Mouse (Mus musculus) erythroblast, embryonic 14.5 days (primary cell): Measurements from ENCODE around the gene Churc1. TPM values are rescaled to one million over a fixed set of nuclear protein-coding genes. Genes with fewer than 3 reads are reported as not detected.
"Not testable (repeated sequence)": the region's sequence is repeated elsewhere in the genome, so short reads cannot be mapped to it uniquely, and the experiment has no call there.

Source experiments
- H3K27me3 ChIP-seq: 2 replicates; pipeline ENCODE4 v1.6.1; 2012; ENCODE audit warnings: inconsistent platforms; ENCODE audit not compliant: control insufficient read depth
- H3K36me3 ChIP-seq: 2 replicates; pipeline ENCODE4 v1.6.1; 2012; ENCODE audit warnings: mild to moderate bottlenecking, inconsistent platforms; ENCODE audit not compliant: control insufficient read depth
- H3K4me1 ChIP-seq: 2 replicates; pipeline ENCODE4 v1.6.1; 2012; ENCODE audit warnings: inconsistent platforms; ENCODE audit not compliant: control insufficient read depth
- H3K4me3 ChIP-seq: replicated peaks from 2 replicates; pipeline ENCODE3; 2012; ENCODE audit warnings: moderate library complexity, mild to moderate bottlenecking, inconsistent platforms
- H3K9me3 ChIP-seq: 2 replicates; pipeline ENCODE4 v1.6.1; 2012; ENCODE audit warnings: low read length, inconsistent platforms, mixed read lengths; ENCODE audit not compliant: control insufficient read depth
- GATA1 ChIP-seq: IDR thresholded peaks from 2 replicates; pipeline ENCODE4 v1.6.1; 2012; ENCODE audit warnings: low read length, inconsistent platforms, mixed read lengths
- TAL1 ChIP-seq: IDR thresholded peaks from 3 replicates; pipeline ENCODE4 v1.6.1; 2012; ENCODE audit warnings: low read length, inconsistent platforms, mixed read lengths
- polyA plus RNA-seq: library from polyadenylated mRNA; stranded (reverse); fragments of >175 nt; gene quantifications from 2 replicates; pipeline ENCODE4 v1.2.3, GENCODE M21; 2012

Gene Churc1
- polyA plus RNA-seq, 1 experiment: 0.94 TPM

DNA sequence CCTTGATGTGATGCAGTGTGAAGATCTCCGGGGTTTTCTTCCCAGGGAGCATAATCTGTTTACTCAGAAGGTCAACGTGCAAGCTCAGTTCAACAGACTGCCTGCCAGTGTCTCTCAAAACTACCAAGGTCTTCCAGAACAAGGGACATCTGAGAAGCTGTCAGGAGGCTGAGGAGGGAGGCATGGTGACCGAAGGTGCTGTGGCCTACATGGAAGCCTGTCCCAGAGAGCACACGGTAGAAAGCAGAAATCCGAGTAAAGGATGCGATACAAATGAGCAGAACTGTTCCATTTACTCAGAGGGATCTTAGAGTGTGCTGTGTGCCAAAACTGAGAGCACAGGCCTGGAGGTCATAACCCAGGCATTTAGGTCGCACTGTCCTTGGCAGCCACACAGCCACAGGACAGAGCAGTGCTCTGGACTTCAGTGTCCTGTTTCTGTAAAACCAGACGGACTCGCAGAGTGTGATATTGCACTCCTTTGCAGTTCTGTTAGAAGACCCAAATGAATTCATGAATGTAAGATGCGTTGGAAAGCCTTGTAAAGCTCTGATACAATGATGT lies 18.8 kb downstream of the Churc1 start:
- Histone ChIP-seq H3K9me3 (no peaks in the 10 kb centered on the region), H3K4me3 (no peak overlapping the region), H3K27me3 (no peaks in the 10 kb centered on the region), H3K4me1 (no peaks in the 10 kb centered on the region), H3K36me3 (peaks cover 18% of the 10 kb centered on the region)
- TF ChIP-seq GATA1: no peak

DNA sequence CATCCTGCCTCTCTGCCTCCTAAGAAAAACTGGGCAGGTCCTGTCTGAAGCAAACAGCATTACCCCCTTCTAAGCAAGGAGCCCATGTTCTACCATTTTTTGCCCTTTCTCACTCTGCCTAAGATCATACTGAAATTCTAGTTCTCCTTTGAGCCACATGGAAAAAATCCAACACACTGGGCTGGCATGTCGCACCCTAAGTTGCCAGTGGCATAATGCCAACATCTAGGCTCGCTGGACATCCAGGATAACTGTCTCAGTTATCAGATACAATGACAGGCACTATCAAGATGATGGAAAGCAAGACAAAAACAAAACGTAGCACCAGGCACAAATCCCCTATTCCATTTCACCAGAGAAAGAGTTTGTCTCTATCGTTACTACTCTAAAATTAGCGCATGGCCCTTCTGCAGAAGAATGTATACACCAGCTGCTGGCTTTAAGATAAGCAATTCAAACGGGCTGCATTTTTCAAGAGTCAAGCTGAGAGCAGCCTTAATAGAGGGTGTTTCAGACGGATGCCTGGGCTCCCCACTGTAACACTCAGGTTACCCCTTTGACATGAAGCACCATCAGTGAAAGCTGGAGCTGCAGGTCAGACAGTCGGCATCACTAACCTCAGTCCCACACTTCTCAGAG lies 25.2 kb downstream of the Churc1 start:
- no peak overlapping the region for H3K4me3 ChIP-seq
- no peak for TF ChIP-seq GATA1
- H3K9me3 ChIP-seq: no peaks in the 10 kb centered on the region
- H3K36me3 ChIP-seq: no peaks in the 10 kb centered on the region
- H3K4me1 ChIP-seq: no peaks in the 10 kb centered on the region
- peaks cover 22% of the 10 kb centered on the region for H3K27me3 ChIP-seq

DNA sequence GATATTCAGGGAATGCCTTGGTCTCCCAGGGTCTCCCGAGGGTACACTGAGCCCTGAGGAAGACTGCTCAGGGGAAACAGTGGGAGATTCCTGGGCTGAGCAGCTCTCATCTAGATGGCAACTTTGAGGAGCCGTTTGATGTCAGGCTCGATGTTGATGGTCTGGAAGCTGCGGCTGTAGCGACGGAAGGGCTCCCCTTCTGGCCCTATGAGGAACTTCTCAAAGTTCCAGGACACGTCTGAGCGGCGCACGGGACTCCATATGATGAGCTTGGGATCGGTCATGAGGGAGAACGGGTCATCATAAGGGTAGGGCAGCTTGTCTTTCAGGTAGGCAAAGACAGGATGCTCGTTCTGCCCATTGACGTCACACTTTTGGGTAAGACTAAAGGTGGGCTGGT lies 27.2 kb downstream of the Churc1 start:
- not testable (repeated sequence) for H3K4me3 ChIP-seq, H3K36me3 ChIP-seq, H3K9me3 ChIP-seq, H3K4me1 ChIP-seq
- H3K27me3 ChIP-seq: peaks cover 25% of the 10 kb centered on the region

- no peak for TF ChIP-seq TAL1
- no peak for TF ChIP-seq GATA1
- H3K4me1 ChIP-seq: no peaks in the 10 kb centered on the region
- H3K27me3 ChIP-seq: peaks cover 47% of the 10 kb centered on the region
- no peak within 1 kb of the TSS for H3K4me3 ChIP-seq
- H3K36me3 ChIP-seq: no peaks in the 10 kb centered on the region
- no peaks in the 10 kb centered on the region for H3K9me3 ChIP-seq
Measured at GRCm38 (mm10) chr12:76795350-76795749, 30.0 kb downstream of the Churc1 start, which contains the start of gene Gpx2. Gene Gpx2, minus strand, starts transcription at chr12:76795554.

- no peaks in the 10 kb centered on the region for H3K4me1 ChIP-seq
- no peaks in the 10 kb centered on the region for H3K36me3 ChIP-seq
- no peak overlapping the region for H3K4me3 ChIP-seq
- H3K9me3 ChIP-seq: no peaks in the 10 kb centered on the region
- TF ChIP-seq TAL1: no peak
- no peak for TF ChIP-seq GATA1
- H3K27me3 ChIP-seq: peaks cover 44% of the 10 kb centered on the region
Measured at GRCm38 (mm10) chr12:76796938-76797539, 31.7 kb downstream of the Churc1 start.

GRCm38 (mm10) chr12:76798008-76798720 lies 32.8 kb downstream of the Churc1 start:
- Histone ChIP-seq H3K36me3 (no peaks in the 10 kb centered on the region), H3K27me3 (peaks cover 38% of the 10 kb centered on the region), H3K4me1 (no peaks in the 10 kb centered on the region), H3K9me3 (no peaks in the 10 kb centered on the region), H3K4me3 (no peak overlapping the region)
- no peak for TF ChIP-seq GATA1

GRCm38 (mm10) chr12:76803028-76803427 lies 37.7 kb downstream of the Churc1 start:
- no peak overlapping the region for H3K4me3 ChIP-seq
- no peaks in the 10 kb centered on the region for H3K36me3 ChIP-seq
- H3K9me3 ChIP-seq: no peaks in the 10 kb centered on the region
- H3K4me1 ChIP-seq: no peaks in the 10 kb centered on the region
- TF ChIP-seq TAL1 (no peak), GATA1 (no peak)
- H3K27me3 ChIP-seq: peaks cover 26% of the 10 kb centered on the region

GRCm38 (mm10) chr12:76803700-76804252 lies 38.4 kb downstream of the Churc1 start:
- no peak overlapping the region for H3K4me3 ChIP-seq
- H3K36me3 ChIP-seq: no peaks in the 10 kb centered on the region
- H3K27me3 ChIP-seq: peaks cover 18% of the 10 kb centered on the region
- no peaks in the 10 kb centered on the region for H3K9me3 ChIP-seq
- TF ChIP-seq GATA1 (no peak), TAL1 (no peak)
- no peaks in the 10 kb centered on the region for H3K4me1 ChIP-seq
